Mouse (Mus musculus): ENCODE results near the gene Klhl35. TPM values are rescaled to one million over a fixed set of nuclear protein-coding genes. Genes with fewer than 3 reads are reported as not detected.
"Not testable (repeated sequence)": the region's sequence is repeated elsewhere in the genome, so short reads cannot be mapped to it uniquely, and the experiment has no call there.

Klhl35 gene
- total RNA-seq, 2 experiments from 2014 or later = 0.99 to 1.2 TPM

DNA sequence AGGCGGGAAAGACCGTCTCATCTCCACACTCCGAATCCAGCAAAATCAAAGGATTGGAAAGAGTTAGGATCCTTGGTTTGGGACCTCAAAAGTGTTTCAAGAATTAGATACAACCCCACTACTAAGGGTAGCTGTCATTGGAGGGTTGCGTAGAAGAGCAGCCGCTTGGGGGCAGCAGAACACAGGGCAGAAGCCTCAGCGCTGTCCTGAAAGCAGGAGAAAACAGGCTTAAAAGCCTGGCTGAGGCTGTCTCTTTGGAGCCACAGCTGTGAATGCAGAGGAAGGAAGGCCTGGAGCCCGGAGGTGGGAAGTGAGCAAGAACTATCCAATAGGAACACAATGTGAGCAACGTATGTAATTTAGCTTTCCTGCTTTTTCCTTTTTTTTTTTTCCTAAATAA is 34.4 kb downstream of the Klhl35 start:
- peak; percentile 89 for DNase-seq

GRCm38 (mm10) chr7:99500655-99501054 is 34.9 kb downstream of the Klhl35 start:
- DNase-seq = no peak

GRCm38 (mm10) chr7:99501148-99501547 is 35.3 kb downstream of the Klhl35 start:
- DNase-seq = no peak

DNA sequence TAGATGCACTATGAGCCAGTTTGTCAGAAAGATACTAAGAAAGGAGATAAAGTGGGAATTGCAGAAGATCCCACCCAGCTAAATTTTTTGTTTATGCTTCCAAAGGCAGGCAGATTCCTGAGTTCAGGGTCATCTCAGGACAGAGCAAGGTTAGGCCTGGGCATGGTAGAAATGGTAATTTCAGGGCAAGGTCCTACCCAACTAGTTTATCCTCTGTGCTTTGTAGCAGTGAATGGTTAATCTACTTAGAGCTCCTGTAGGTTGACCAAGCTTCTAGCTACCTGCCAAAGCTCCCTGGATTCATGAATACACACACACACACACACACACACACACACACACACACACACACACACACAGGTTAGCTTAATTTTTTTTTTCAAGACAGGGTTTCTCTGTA is 38.8 kb downstream of the Klhl35 start:
- no peak for DNase-seq

DNA sequence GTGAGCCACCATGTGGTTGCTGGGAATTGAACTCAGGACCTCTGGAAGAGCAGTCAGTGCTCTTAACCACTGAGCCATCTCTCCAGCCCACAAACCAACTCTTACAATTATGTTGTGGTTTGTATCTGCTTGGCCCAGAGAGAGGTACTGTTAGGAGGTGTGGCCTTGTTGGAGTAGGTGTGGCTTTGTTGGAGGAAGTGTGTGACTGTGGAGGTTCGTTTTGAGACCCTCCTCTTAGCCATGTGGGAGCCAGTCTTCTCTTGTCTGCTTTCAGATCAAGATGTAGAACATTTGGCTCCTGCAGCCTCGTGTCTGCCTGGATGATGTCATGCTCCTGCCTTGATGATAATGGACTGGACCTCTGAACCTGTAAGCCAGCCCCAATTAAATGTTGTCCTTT is 42.4 kb downstream of the Klhl35 start:
- not testable (repeated sequence) for DNase-seq

- peak; percentile 46 for DNase-seq
Observed at GRCm38 (mm10) chr7:99510087-99510501, 44.3 kb downstream of the Klhl35 start.

DNA sequence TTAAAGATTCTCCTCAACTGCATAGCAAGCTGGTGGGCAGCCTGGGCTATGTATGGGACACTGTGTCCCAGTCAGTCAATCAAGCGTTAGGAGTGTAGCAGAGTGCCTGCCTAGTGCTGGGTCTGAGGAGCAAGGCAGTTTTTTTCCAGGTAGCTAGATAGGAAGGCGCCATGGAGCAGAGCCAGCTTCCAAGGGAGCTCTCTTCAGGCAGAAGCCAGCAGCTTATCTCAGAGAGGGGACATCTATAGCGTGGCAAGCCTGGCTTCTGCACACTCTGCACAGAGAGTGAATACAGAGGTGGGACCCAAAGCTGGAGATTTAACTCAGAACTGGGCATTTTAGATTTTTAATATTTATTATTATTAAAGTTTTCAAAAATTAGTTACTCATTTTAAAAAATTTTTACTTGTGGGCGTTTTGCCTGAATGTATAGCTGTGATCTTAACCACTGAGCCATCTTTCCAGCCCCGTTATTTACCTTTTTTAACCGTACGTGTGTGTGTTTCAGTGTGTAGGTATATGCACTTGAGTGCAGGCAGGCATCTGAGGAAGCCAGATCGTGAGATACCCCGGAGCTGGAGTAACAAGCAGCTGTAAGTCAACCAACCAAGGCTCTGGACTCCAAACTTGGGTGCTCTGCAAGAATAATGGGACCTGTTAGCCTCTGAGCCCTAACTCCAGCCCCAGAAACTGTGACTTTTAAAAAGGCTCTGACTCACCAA is 50.4 kb downstream of the Klhl35 start:
- no peak for DNase-seq

- no peak for DNase-seq
Observed at GRCm38 (mm10) chr7:99516814-99517157, 51.0 kb downstream of the Klhl35 start.

DNA sequence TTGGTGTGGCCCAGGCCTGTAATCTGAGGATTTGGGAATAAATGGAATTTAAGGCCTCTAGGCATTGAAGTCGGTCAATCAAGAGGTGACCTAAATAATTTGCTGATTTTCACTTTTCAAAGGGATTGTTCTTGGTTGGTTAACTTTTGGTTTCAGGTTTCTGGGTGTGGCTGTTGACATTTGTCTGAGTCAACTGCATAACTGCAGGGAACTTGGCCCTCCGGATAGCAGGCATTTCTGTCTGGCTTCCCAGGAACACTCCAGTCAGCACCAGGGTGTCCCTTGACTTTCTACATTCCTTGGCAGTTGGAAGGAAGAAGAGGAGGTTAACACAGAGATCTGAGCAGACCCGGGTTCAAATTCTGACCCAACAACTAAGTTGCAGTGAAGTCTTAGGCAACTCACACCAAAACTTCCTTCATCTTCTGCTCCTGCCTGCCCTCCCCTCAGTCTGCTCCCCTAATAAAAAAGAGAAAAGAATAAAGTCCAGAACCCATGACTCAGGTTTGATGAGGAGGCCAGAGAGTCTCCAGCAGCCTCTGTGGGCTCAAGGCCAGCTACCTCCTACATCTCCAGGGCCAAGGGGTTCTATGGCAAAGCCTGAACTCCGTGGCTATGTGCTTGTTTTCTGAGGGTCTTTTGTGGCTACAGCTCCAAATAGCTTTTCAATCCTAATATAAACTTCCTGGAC is 53.3 kb downstream of the Klhl35 start:
- no peak for DNase-seq

DNA sequence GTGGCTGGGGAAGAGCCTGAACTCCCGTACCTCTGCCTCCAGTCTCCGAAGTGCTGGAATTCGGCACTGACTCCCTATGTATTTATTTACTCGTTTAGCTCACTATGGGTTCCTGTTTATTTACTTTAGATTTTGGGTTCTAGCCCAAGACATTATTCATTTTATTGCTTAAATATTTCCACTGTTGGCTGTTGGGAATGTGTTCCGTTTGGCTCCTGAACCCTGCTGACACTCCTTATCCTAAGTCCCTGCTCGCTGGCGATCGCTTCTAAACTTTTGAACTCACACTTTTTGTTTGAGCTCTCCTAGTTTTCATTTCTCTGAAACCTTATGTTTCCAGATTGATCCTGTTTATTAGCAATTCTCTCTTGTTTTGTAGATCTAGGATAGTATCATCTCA is 57.3 kb downstream of the Klhl35 start:
- DNase-seq = no peak

Other genes starting within 250 kb of the Klhl35 start
- under 1 TPM in 1 of 2 experiments, not detected in 1; 0.39 TPM for gene Mogat2, start 227.4 kb upstream of the Klhl35 start, total RNA-seq (2021)
- 10 to 100 TPM; 10.4 to 15.6 TPM for gene Map6, start 198.6 kb upstream of the Klhl35 start, total RNA-seq (2021)
- gene Serpinh1, start 112.8 kb upstream of the Klhl35 start, total RNA-seq (2021) = 100 to 1,000 TPM; 331 to 363 TPM
- gene Gdpd5, start 84.6 kb upstream of the Klhl35 start, total RNA-seq (2021) = 10 to 100 TPM; 11.5 to 16.6 TPM
- 100 to 1,000 TPM; 554 to 575 TPM for gene Rps3, start 17.7 kb downstream of the Klhl35 start, total RNA-seq (2021)
- gene Arrb1, start 69.5 kb downstream of the Klhl35 start, total RNA-seq (2021) = 10 to 100 TPM; 46.2 to 56.8 TPM
- gene Tpbgl, start 161.1 kb downstream of the Klhl35 start, total RNA-seq (2021) = 10 to 100 TPM; 13.9 to 14.6 TPM
- 10 to 100 TPM; 17.5 to 17.6 TPM for gene Slco2b1, start 245.3 kb downstream of the Klhl35 start, total RNA-seq (2021)